8 mouse cellular contexts compared by ENCODE assay signal in genomic region chr3:116252255-116253040, GRCm38 (mm10). TPM values are rescaled to one million over a fixed set of nuclear protein-coding genes. Genes with fewer than 3 reads are reported as not detected.
DNase-seq lines count a peak whose midpoint lies in the region; ATAC-seq and TF ChIP-seq lines count a peak whose summit lies in the region.

No protein-coding gene starts in this region.

- peak overlapping the region; percentile 100 for H3K4me2 ChIP-seq in heart, embryonic 15.5 days

- TF ChIP-seq POLR2A in small intestine, adult 2 months (IDR thresholded peaks at IDR 0.05; ENCODE audit: low read depth, low read length): no peak

- H3K4me1 ChIP-seq in heart, embryonic 15.5 days (replicated peaks): peaks cover 23% of the 10 kb centered on the region
- peaks cover 4% of the 10 kb centered on the region for H3K4me1 ChIP-seq in small intestine, adult 2 months (ENCODE audit: control insufficient read depth, insufficient read depth, insufficient read length, low read length)

- ATAC-seq in heart, embryonic 15.5 days (replicated peaks; ENCODE audit: insufficient number of reproducible peaks, insufficient read depth, low FRiP score, low read depth): peak; percentile 20; the same call in 1 of the 2 replicates

- H3K27me3 ChIP-seq in heart, embryonic 15.5 days: peaks cover 68% of the 10 kb centered on the region
- H3K27me3 ChIP-seq in small intestine, adult 2 months (ENCODE audit: control insufficient read depth, insufficient read depth, low read length): peaks cover 25% of the 10 kb centered on the region

- no peak for TF ChIP-seq CTCF in small intestine, adult 2 months (IDR thresholded peaks at IDR 0.05; ENCODE audit: extremely low read depth, insufficient read length, insufficient replicate concordance, low read depth, low read length)

- peak overlapping the region; percentile 63 for H3K4me3 ChIP-seq in heart, embryonic 15.5 days
- peak overlapping the region; percentile 38 for H3K4me3 ChIP-seq in small intestine, adult 2 months (ENCODE audit: low read depth, low read length)

- WGBS in heart, embryonic 15.5 days: 1% methylated on average over 48 of the region's 48 CpGs
- WGBS in small intestine, adult 2 months: 2% methylated on average over 48 of the region's 48 CpGs

- H3K27ac ChIP-seq in heart, embryonic 15.5 days: no peak overlapping the region
- H3K27ac ChIP-seq in small intestine, adult 2 months (ENCODE audit: insufficient read depth, low read depth, low read length): no peak overlapping the region

- H3K9me3 ChIP-seq in heart, embryonic 15.5 days (replicated peaks): no peaks in the 10 kb centered on the region

- intact Hi-C loops in left cerebral cortex, postnatal 25 days (cut with DNase I): loop anchor here (1.0 to 5.0 kb wide), 4 partner anchors 45 to 220 kb away; no protein-coding TSS in a partner anchor

- H3K36me3 ChIP-seq in heart, embryonic 15.5 days: no peaks in the 10 kb centered on the region
- H3K36me3 ChIP-seq in small intestine, adult 2 months (ENCODE audit: control insufficient read depth, insufficient read depth, low read length): no peaks in the 10 kb centered on the region

- peak overlapping the region; percentile 53 for H3K9ac ChIP-seq in heart, embryonic 15.5 days

- DNase-seq in adrenal gland, adult 2 months: peak; percentile 19
- DNase-seq in adrenal gland, postnatal 4 days (ENCODE audit: low spot score in 2 of 2): no peak
- peak; percentile 22 for DNase-seq in urinary bladder, adult 2 months (ENCODE audit: low spot score)
- DNase-seq in urinary bladder, postnatal 10 days (ENCODE audit: low spot score): no peak
- DNase-seq in left cerebral cortex, postnatal 25 days (ENCODE audit: low spot score in 2 of 2): peak; percentile 45 to 51
- DNase-seq in mesoderm, embryonic 11.5 days (ENCODE audit: low read depth, low spot score): peak; percentile 55

RNA-seq across cellular contexts. Expression of gene Gpr88, which starts 0.9 kb away (rescaled TPM):
- total RNA-seq in adrenal gland, adult 2 months (2021): under 1 TPM; 0.52 to 0.83 TPM
- 1.9 and 3.1 TPM in 2 replicates for polyA plus RNA-seq in adrenal gland, adult 2 months (2012; rRNA removed)
- total RNA-seq in adrenal gland, postnatal 4 days (2021): under 1 TPM; 0.50 to 0.82 TPM
- 1.1 and 1.2 TPM in 2 replicates for polyA plus RNA-seq in urinary bladder, adult 2 months (2012; rRNA removed)
- polyA plus RNA-seq in heart, embryonic 15.5 days (2015; fragmentation: Nextera tagmentation; extraction: Ambion mirVana): 0.34 and 0.35 TPM in 2 replicates
- 100 to 1,000 TPM in 1 of 2 experiments, 10 to 100 TPM in 1; 81.5 to 167 TPM for total RNA-seq in left cerebral cortex, postnatal 25 days (2021)
- 0.63 and 0.83 TPM in 2 replicates for polyA plus RNA-seq in small intestine, adult 2 months (2012; rRNA removed)

Comparison
In these comparisons a context has a peak if more than half of its experiments do, and no peak if none do; other contexts are left out.
1. DNase-seq: peak in adrenal gland, adult 2 months (single experiment), urinary bladder, adult 2 months (single experiment), left cerebral cortex, postnatal 25 days (2 of 2) and mesoderm, embryonic 11.5 days (single experiment); none in adrenal gland, postnatal 4 days (0 of 2) and urinary bladder, postnatal 10 days (single experiment).